Mouse (Mus musculus) brown adipose tissue, adult 24 weeks (tissue): ENCODE results near the gene S100a4. TPM values are rescaled to one million over a fixed set of nuclear protein-coding genes. Genes with fewer than 3 reads are reported as not detected.

Source experiments
- polyA plus RNA-seq: library from polyadenylated mRNA; stranded (reverse); fragments of >200 nt; gene quantifications from 2 replicates; pipeline ENCODE4 v1.2.4, GENCODE M21; 2012; ENCODE audit not compliant: missing spikeins, insufficient read depth, insufficient read length

Gene S100a4
- polyA plus RNA-seq, 1 experiment, result 30.3 TPM

Other genes with a start within 250 kb of the S100a4 start
- 0.52 and 2.1 TPM in 2 replicates for gene Slc27a3, start 213.8 kb upstream of the S100a4 start, polyA plus RNA-seq
- 12.6 and 13.2 TPM in 2 replicates for gene Ints3, start 170.1 kb upstream of the S100a4 start, polyA plus RNA-seq
- gene Npr1, start 137.9 kb upstream of the S100a4 start, polyA plus RNA-seq, result 18.0 and 27.9 TPM in 2 replicates
- gene Ilf2, start 127.6 kb upstream of the S100a4 start, polyA plus RNA-seq, result 30.2 and 30.6 TPM in 2 replicates
- 55.5 and 71.6 TPM in 2 replicates for gene Snapin, start 112.7 kb upstream of the S100a4 start, polyA plus RNA-seq
- gene Chtop, start 94.3 kb upstream of the S100a4 start, polyA plus RNA-seq, result 39.6 and 51.2 TPM in 2 replicates
- 1,535 and 1,745 TPM in 2 replicates for gene S100a1, start 89.4 kb upstream of the S100a4 start, polyA plus RNA-seq
- 385 and 454 TPM in 2 replicates for gene S100a13, start 89.3 kb upstream of the S100a4 start, polyA plus RNA-seq
- not detected in 2 replicates for gene S100a14, start 76.9 kb upstream of the S100a4 start, polyA plus RNA-seq
- 86.6 and 89.4 TPM in 2 replicates for gene S100a16, start 66.5 kb upstream of the S100a4 start, polyA plus RNA-seq
- gene S100a3, start 43.2 kb upstream of the S100a4 start, polyA plus RNA-seq, result not detected in 2 replicates
- gene S100a2, start 13.5 kb upstream of the S100a4 start, polyA plus RNA-seq, result not detected in 2 replicates
- gene Gm42674, start 1.9 kb upstream of the S100a4 start, polyA plus RNA-seq, result not detected in 2 replicates
- gene S100a5, start 4.8 kb downstream of the S100a4 start, polyA plus RNA-seq, result not detected in 2 replicates
- 192 and 232 TPM in 2 replicates for gene S100a6, start 9.1 kb downstream of the S100a4 start, polyA plus RNA-seq
- not detected in 2 replicates for gene S100a7a, start 50.2 kb downstream of the S100a4 start, polyA plus RNA-seq
- 14.6 and 14.8 TPM in 2 replicates for gene S100a8, start 65.2 kb downstream of the S100a4 start, polyA plus RNA-seq
- 16.2 and 18.2 TPM in 2 replicates for gene S100a9, start 92.0 kb downstream of the S100a4 start, polyA plus RNA-seq
- gene Pglyrp4, start 123.1 kb downstream of the S100a4 start, polyA plus RNA-seq, result not detected in 2 replicates
- gene Gm5849, start 174.1 kb downstream of the S100a4 start, polyA plus RNA-seq, result not detected in 2 replicates